Mouse (Mus musculus) MEL (cell line): ENCODE results near the gene Ube3c.

ENCODE experiments used
- E2F4 ChIP-seq: IDR thresholded peaks from 2 replicates; pipeline ENCODE4 v1.6.1; 2011; ENCODE audit warnings: low read depth, low read length, improper control_type of control experiment, borderline replicate concordance
- ETS1 ChIP-seq: IDR thresholded peaks from 2 replicates; pipeline ENCODE4 v1.6.1; 2012; ENCODE audit warnings: low read depth, mild to moderate bottlenecking, inconsistent platforms, low read length, improper control_type of control experiment, moderate library complexity
- KAT2A ChIP-seq: conservative IDR thresholded peaks from 2 replicates; pipeline ENCODE4 v1.6.1; 2012; ENCODE audit warnings: low read depth, low read length, improper control_type of control experiment, inconsistent platforms
- POLR2A ChIP-seq, 2 experiments: IDR thresholded peaks; 2 replicates each; pipeline ENCODE4 v1.6.1; 2011 to 2012; ENCODE audit warnings: low read length in 2 of 2, mild to moderate bottlenecking in 2 of 2, control low read depth in 1 of 2, improper control_type of control experiment in 1 of 2, low read depth in 1 of 2, moderate library complexity in 1 of 2; ENCODE audit not compliant: control insufficient read depth in 1 of 2, insufficient read depth in 1 of 2, poor library complexity in 1 of 2
- UBTF ChIP-seq: IDR thresholded peaks from 2 replicates; pipeline ENCODE4 v1.6.1; 2012; ENCODE audit warnings: low read depth, mild to moderate bottlenecking, inconsistent platforms, low read length, improper control_type of control experiment, moderate library complexity, borderline replicate concordance; ENCODE audit not compliant: insufficient read depth

DNA sequence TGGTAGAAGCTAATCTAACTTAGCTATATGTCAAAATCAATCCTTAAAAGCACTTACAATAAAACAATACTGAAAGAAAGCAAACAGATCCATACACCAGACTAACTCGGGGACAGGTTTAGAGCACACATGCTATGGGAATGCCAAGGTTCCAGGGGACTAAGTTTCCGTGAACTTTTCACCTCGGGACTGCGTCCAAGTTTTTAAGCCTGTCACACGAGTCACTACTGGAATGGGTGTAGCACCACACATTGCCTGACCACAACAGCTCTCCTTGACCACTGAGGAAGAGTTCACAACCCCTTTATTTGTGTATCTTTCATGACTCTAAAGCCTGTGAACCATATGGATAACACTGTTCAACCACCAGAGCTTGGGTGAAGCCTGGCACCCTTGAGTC lies 8.9 kb upstream of the Ube3c start:
- TF ChIP-seq KAT2A (no peak), POLR2A (IDR thresholded peaks at IDR 0.05; ENCODE audit: control insufficient read depth in 1 of 2, insufficient read depth in 1 of 2, low read depth in 1 of 2, low read length in 2 of 2, poor library complexity in 1 of 2) (no peak), ETS1 (no peak), E2F4 (no peak), UBTF (no peak)
